Mouse (Mus musculus) midbrain, embryonic 15.5 days (tissue): ENCODE measurements around the gene Senp8. TPM values are rescaled to one million over a fixed set of nuclear protein-coding genes. Genes with fewer than 3 reads are reported as not detected.

Experiments used
- polyA plus RNA-seq: library from polyadenylated mRNA; unstranded; fragments of >200 nt; fragmentation: Nextera tagmentation; extraction: Ambion mirVana; gene quantifications from 2 replicates; pipeline ENCODE4 v1.2.1, GENCODE M21; 2015

Gene Senp8
- polyA plus RNA-seq, 1 experiment from 2014 or later: 11.1 TPM

Other genes with a start within 250 kb of the Senp8 start
- 61.2 and 67.6 TPM in 2 replicates for gene Hexa, start 211.2 kb downstream of the Senp8 start, polyA plus RNA-seq
- gene Tmem202, start 210.9 kb downstream of the Senp8 start, polyA plus RNA-seq: 0.42 and 0.67 TPM in 2 replicates
- gene Celf6, start 172.8 kb downstream of the Senp8 start, polyA plus RNA-seq: 58.0 and 61.8 TPM in 2 replicates
- 228 and 229 TPM in 2 replicates for gene Parp6, start 133.4 kb downstream of the Senp8 start, polyA plus RNA-seq
- gene Pkm, start 94.3 kb downstream of the Senp8 start, polyA plus RNA-seq: 1,075 and 1,145 TPM in 2 replicates
- 4.4 and 4.6 TPM in 2 replicates for gene Gramd2, start 70.6 kb downstream of the Senp8 start, polyA plus RNA-seq
- 28.1 and 28.2 TPM in 2 replicates for gene Myo9a, start 186 bp upstream of the Senp8 start, polyA plus RNA-seq
- gene Nr2e3, start 209.9 kb upstream of the Senp8 start, polyA plus RNA-seq: not detected in 2 replicates